Comparison of ENCODE assay signal across 8 mouse cellular contexts in genomic region chr5:21701351-21702008, GRCm38 (mm10). TPM values are rescaled to one million over a fixed set of nuclear protein-coding genes. Genes with fewer than 3 reads are reported as not detected.
DNase-seq lines count a peak whose midpoint lies in the region; ATAC-seq and TF ChIP-seq lines count a peak whose summit lies in the region.

Napepld (minus strand) TSS chr5:21701396.

- under 1% methylated on average over 59 of the region's 59 CpGs for WGBS in embryonic facial prominence, embryonic 13.5 days
- WGBS in kidney, adult 2 months: under 1% methylated on average over 56 of the region's 59 CpGs
- under 1% methylated on average over 57 of the region's 59 CpGs for WGBS in limb, embryonic 12.5 days
- under 1% methylated on average over 53 of the region's 59 CpGs for WGBS in midbrain, embryonic 15.5 days
- WGBS in spleen, adult 2 months: under 1% methylated on average over 43 of the region's 59 CpGs

- TF ChIP-seq CTCF in kidney, adult 2 months (conservative IDR thresholded peaks at IDR 0.05; ENCODE audit: insufficient read depth, insufficient read length, low read depth, low read length): no peak
- no peak for TF ChIP-seq CTCF in spleen, adult 2 months (IDR thresholded peaks at IDR 0.05; ENCODE audit: extremely low read depth, insufficient read depth, insufficient read length, insufficient replicate concordance)

- no peaks in the 10 kb centered on the region for H3K27me3 ChIP-seq in embryonic facial prominence, embryonic 13.5 days
- no peaks in the 10 kb centered on the region for H3K27me3 ChIP-seq in kidney, adult 2 months (replicated peaks; ENCODE audit: control insufficient read depth, insufficient read depth, low read length)
- H3K27me3 ChIP-seq in limb, embryonic 12.5 days: no peaks in the 10 kb centered on the region
- no peaks in the 10 kb centered on the region for H3K27me3 ChIP-seq in midbrain, embryonic 15.5 days (replicated peaks)
- no peaks in the 10 kb centered on the region for H3K27me3 ChIP-seq in spleen, adult 2 months (ENCODE audit: control insufficient read depth, insufficient read depth, low read length)

- H3K4me1 ChIP-seq in embryonic facial prominence, embryonic 13.5 days: no peaks in the 10 kb centered on the region
- peaks cover 4% of the 10 kb centered on the region; the same call in 1 of the 2 replicates for H3K4me1 ChIP-seq in kidney, adult 2 months (ENCODE audit: control insufficient read depth, insufficient read depth, low read length)
- H3K4me1 ChIP-seq in limb, embryonic 12.5 days (replicated peaks): no peaks in the 10 kb centered on the region
- H3K4me1 ChIP-seq in midbrain, embryonic 15.5 days: peaks cover 3% of the 10 kb centered on the region
- no peaks in the 10 kb centered on the region for H3K4me1 ChIP-seq in spleen, adult 2 months (ENCODE audit: control insufficient read depth, insufficient read depth, insufficient read length)

- ATAC-seq in embryonic facial prominence, embryonic 13.5 days (ENCODE audit: insufficient number of reproducible peaks, insufficient read depth, low FRiP score, low TSS enrichment, low read depth): peak; percentile 98
- peak; percentile 98 for ATAC-seq in limb, embryonic 12.5 days (ENCODE audit: insufficient number of reproducible peaks, insufficient read depth, low FRiP score, low TSS enrichment, low read depth)
- ATAC-seq in midbrain, embryonic 15.5 days (replicated peaks): peak; percentile 99

- peak within 1 kb of the TSS; percentile 76 for H3K4me2 ChIP-seq in embryonic facial prominence, embryonic 13.5 days
- peak within 1 kb of the TSS; percentile 73 for H3K4me2 ChIP-seq in limb, embryonic 12.5 days
- peak within 1 kb of the TSS; percentile 54 for H3K4me2 ChIP-seq in midbrain, embryonic 15.5 days

- H3K36me3 ChIP-seq in embryonic facial prominence, embryonic 13.5 days: no peaks in the 10 kb centered on the region
- no peaks in the 10 kb centered on the region for H3K36me3 ChIP-seq in kidney, adult 2 months (ENCODE audit: control insufficient read depth, insufficient read depth, low read length)
- H3K36me3 ChIP-seq in limb, embryonic 12.5 days: no peaks in the 10 kb centered on the region
- no peaks in the 10 kb centered on the region for H3K36me3 ChIP-seq in midbrain, embryonic 15.5 days (replicated peaks)
- no peaks in the 10 kb centered on the region for H3K36me3 ChIP-seq in spleen, adult 2 months (ENCODE audit: control insufficient read depth, insufficient read depth, low read length)

- peak; percentile 90 for TF ChIP-seq POLR2A in kidney, adult 2 months (IDR thresholded peaks at IDR 0.05; ENCODE audit: low read depth, low read length)
- peak; percentile 97 for TF ChIP-seq POLR2A in spleen, adult 2 months (IDR thresholded peaks at IDR 0.05; ENCODE audit: low read depth, low read length)

- H3K9ac ChIP-seq in embryonic facial prominence, embryonic 13.5 days: peak within 1 kb of the TSS; percentile 93
- peak within 1 kb of the TSS; percentile 83 for H3K9ac ChIP-seq in limb, embryonic 12.5 days (replicated peaks)
- peak within 1 kb of the TSS; percentile 94 for H3K9ac ChIP-seq in midbrain, embryonic 15.5 days

- DNase-seq in 3134 (ENCODE audit: extremely low read depth, insufficient read length, low spot score): peak; percentile 99
- peak; percentile 99 for DNase-seq in adrenal gland, postnatal 36 days
- DNase-seq in heart, adult 18-20 months: peak; percentile 99 to 100
- peak; percentile 99 for DNase-seq in kidney, adult 2 months
- DNase-seq in spleen, adult 2 months (ENCODE audit: low read depth in 1 of 2, low spot score in 2 of 2): peak; percentile 95 to 98

- peak within 1 kb of the TSS; percentile 69 for H3K4me3 ChIP-seq in embryonic facial prominence, embryonic 13.5 days
- H3K4me3 ChIP-seq in kidney, adult 2 months (ENCODE audit: insufficient read depth, low read depth, low read length): peak within 1 kb of the TSS; percentile 78
- peak within 1 kb of the TSS; percentile 67 for H3K4me3 ChIP-seq in limb, embryonic 12.5 days (replicated peaks)
- H3K4me3 ChIP-seq in midbrain, embryonic 15.5 days: peak within 1 kb of the TSS; percentile 90
- peak within 1 kb of the TSS; percentile 92 for H3K4me3 ChIP-seq in spleen, adult 2 months (ENCODE audit: extremely low read depth, insufficient read depth, insufficient read length)

- no peaks in the 10 kb centered on the region for H3K9me3 ChIP-seq in embryonic facial prominence, embryonic 13.5 days
- no peaks in the 10 kb centered on the region for H3K9me3 ChIP-seq in limb, embryonic 12.5 days
- H3K9me3 ChIP-seq in midbrain, embryonic 15.5 days: no peaks in the 10 kb centered on the region

- peak within 1 kb of the TSS; percentile 95 for H3K27ac ChIP-seq in embryonic facial prominence, embryonic 13.5 days
- peak within 1 kb of the TSS; percentile 98 for H3K27ac ChIP-seq in kidney, adult 2 months (ENCODE audit: insufficient read depth, low read depth, low read length)
- peak within 1 kb of the TSS; percentile 94 for H3K27ac ChIP-seq in limb, embryonic 12.5 days
- peak within 1 kb of the TSS; percentile 99 for H3K27ac ChIP-seq in midbrain, embryonic 15.5 days
- H3K27ac ChIP-seq in spleen, adult 2 months (ENCODE audit: insufficient read depth, low read length): peak within 1 kb of the TSS; percentile 96

RNA-seq across cellular contexts. Expression of gene Napepld, which starts in this region (rescaled TPM):
- total RNA-seq in adrenal gland, postnatal 36 days (2021): 10 to 100 TPM; 26.4 to 48.6 TPM
- 2.1 and 2.2 TPM in 2 replicates for polyA plus RNA-seq in embryonic facial prominence, embryonic 13.5 days (2015; fragmentation: Nextera tagmentation; extraction: Ambion mirVana)
- total RNA-seq in heart, adult 18-20 months (2021): 1 to 10 TPM; 6.2 to 6.3 TPM
- polyA plus RNA-seq in kidney, adult 2 months (2012; rRNA removed): 4.3 and 5.1 TPM in 2 replicates
- 2.8 and 3.2 TPM in 2 replicates for polyA plus RNA-seq in limb, embryonic 12.5 days (2016; fragmentation: Nextera tagmentation; extraction: Ambion mirVana)
- polyA plus RNA-seq in midbrain, embryonic 15.5 days (2015; fragmentation: Nextera tagmentation; extraction: Ambion mirVana): 2.5 and 2.8 TPM in 2 replicates
- polyA plus RNA-seq in spleen, adult 2 months (2012; rRNA removed): 0.75 and 0.80 TPM in 2 replicates

Comparison
In these comparisons a context has a peak if more than half of its experiments do, and no peak if none do; other contexts are left out.
1. Peak in every context shown above with its lines: DNase-seq, ATAC-seq, H3K4me3 ChIP-seq and H3K27ac ChIP-seq.
2. Peak in DNase-seq, H3K4me3 ChIP-seq and H3K27ac ChIP-seq in spleen, adult 2 months; RNA of the gene not detected or under 1 TPM.